Mouse (Mus musculus) lung, embryonic 15.5 days (tissue): Measurements from ENCODE around the gene Snx17. TPM values are rescaled to one million over a fixed set of nuclear protein-coding genes. Genes with fewer than 3 reads are reported as not detected.
"Not testable (repeated sequence)": the region's sequence is repeated elsewhere in the genome, so short reads cannot be mapped to it uniquely, and the experiment has no call there.

Experiments
- ATAC-seq: fragments of 200-750 bp; cut with Nextera tagmentation; 2 replicates; pipeline ENCODE4 v1.8.0; 2017; ENCODE audit warnings: moderate number of reproducible peaks, borderline replicate concordance; ENCODE audit not compliant: low FRiP score, low TSS enrichment; ENCODE audit errors: extremely low read depth
- H3K27ac ChIP-seq: fragments of 300-500 bp; sonication (generic); 2 replicates; pipeline ENCODE4 v1.5.1; 2015; ENCODE audit warnings: moderate library complexity, mild to moderate bottlenecking, inconsistent platforms
- H3K27me3 ChIP-seq: fragments of 300-500 bp; sonication (generic); 2 replicates; pipeline ENCODE4 v1.6.1; 2015; ENCODE audit warnings: inconsistent platforms
- H3K36me3 ChIP-seq: fragments of 300-500 bp; sonication (generic); 2 replicates; pipeline ENCODE4 v1.6.1; 2015; ENCODE audit warnings: inconsistent platforms
- H3K4me1 ChIP-seq: fragments of 300-500 bp; sonication (generic); 2 replicates; pipeline ENCODE4 v1.6.1; 2015; ENCODE audit warnings: inconsistent platforms
- H3K4me2 ChIP-seq: fragments of 300-500 bp; sonication (generic); 2 replicates; pipeline ENCODE4 v1.6.1; 2015; ENCODE audit warnings: inconsistent platforms, mild to moderate bottlenecking, moderate library complexity
- H3K4me3 ChIP-seq: fragments of 300-500 bp; sonication (generic); 2 replicates; pipeline ENCODE4 v1.5.1; 2015; ENCODE audit warnings: mild to moderate bottlenecking, inconsistent platforms
- H3K9ac ChIP-seq: fragments of 300-500 bp; sonication (generic); 2 replicates; pipeline ENCODE4 v1.6.1; 2015; ENCODE audit warnings: inconsistent platforms
- H3K9me3 ChIP-seq: fragments of 300-500 bp; sonication (generic); 2 replicates; pipeline ENCODE4 v1.6.1; 2016; ENCODE audit warnings: inconsistent platforms
- WGBS: fragments of 180-500 bp; shearing (Covaris S2); methylation state at CpG from one replicate; pipeline ENCODE4 v1.1.7; 2015; 5-methylcytosine and 5-hydroxymethylcytosine counted together
- polyA plus RNA-seq: library from polyadenylated mRNA; unstranded; fragments of >200 nt; fragmentation: Nextera tagmentation; extraction: Ambion mirVana; gene quantifications from 2 replicates; pipeline ENCODE4 v1.2.1, GENCODE M21; 2015

Gene Snx17
- polyA plus RNA-seq, 1 experiment from 2014 or later, result 147 TPM

GRCm38 (mm10) chr5:31198616-31199320, 5.7 kb downstream of the Snx17 start:
- H3K27me3 ChIP-seq, result no peaks in the 10 kb centered on the region
- ATAC-seq, result no peak
- no peak overlapping the region for H3K9ac ChIP-seq
- H3K27ac ChIP-seq, result no peak overlapping the region
- no peak overlapping the region for H3K4me3 ChIP-seq
- H3K4me1 ChIP-seq, result peaks cover 33% of the 10 kb centered on the region
- 79% methylated on average over 5 of the region's 5 CpGs for WGBS
- H3K36me3 ChIP-seq, result peaks cover 75% of the 10 kb centered on the region
- H3K4me2 ChIP-seq, result no peak overlapping the region
- H3K9me3 ChIP-seq, result 0 out of 2 replicates have a peak, but pooled peaks cover 3% of the 10 kb centered on the region

GRCm38 (mm10) chr5:31199321-31199892, 6.4 kb downstream of the Snx17 start:
- ATAC-seq, result no peak
- peaks cover 79% of the 10 kb centered on the region for H3K36me3 ChIP-seq
- H3K4me2 ChIP-seq, result no peak overlapping the region
- H3K9ac ChIP-seq, result no peak overlapping the region
- H3K9me3 ChIP-seq, result 0 out of 2 replicates have a peak, but pooled peaks cover 3% of the 10 kb centered on the region
- peaks cover 26% of the 10 kb centered on the region for H3K4me1 ChIP-seq
- H3K27ac ChIP-seq, result no peak overlapping the region
- no peaks in the 10 kb centered on the region for H3K27me3 ChIP-seq
- WGBS, result 90% methylated on average over 19 of the region's 19 CpGs
- H3K4me3 ChIP-seq, result no peak overlapping the region

- Histone ChIP-seq H3K27me3 (no peaks in the 10 kb centered on the region), H3K9me3 (0 out of 2 replicates have a peak, but pooled peaks cover 3% of the 10 kb centered on the region), H3K36me3 (peaks cover 79% of the 10 kb centered on the region), H3K27ac (no peak overlapping the region), H3K4me2 (no peak overlapping the region), H3K4me1 (peaks cover 22% of the 10 kb centered on the region), H3K9ac (no peak overlapping the region), H3K4me3 (no peak overlapping the region)
- no peak for ATAC-seq
- 72% methylated on average over 9 of the region's 9 CpGs for WGBS
Measured at GRCm38 (mm10) chr5:31199893-31200292, 6.9 kb downstream of the Snx17 start.

- no peak overlapping the region; the same call in 1 of the 2 replicates for H3K4me3 ChIP-seq
- no peak overlapping the region for H3K27ac ChIP-seq
- H3K9me3 ChIP-seq, result 0 out of 2 replicates have a peak, but pooled peaks cover 3% of the 10 kb centered on the region
- peaks cover 79% of the 10 kb centered on the region for H3K36me3 ChIP-seq
- no peak overlapping the region for H3K9ac ChIP-seq
- no peaks in the 10 kb centered on the region for H3K27me3 ChIP-seq
- no peak for ATAC-seq
- H3K4me2 ChIP-seq, result peak overlapping the region; percentile 77; the same call in 1 of the 2 replicates
- WGBS, result 90% methylated on average over 27 of the region's 27 CpGs
- peaks cover 22% of the 10 kb centered on the region for H3K4me1 ChIP-seq
Measured at GRCm38 (mm10) chr5:31200327-31200768, 7.3 kb downstream of the Snx17 start.

GRCm38 (mm10) chr5:31201042-31201741, 8.2 kb downstream of the Snx17 start:
- Histone ChIP-seq H3K27me3 (no peaks in the 10 kb centered on the region), H3K4me3 (peak overlapping the region; percentile 80), H3K9me3 (0 out of 2 replicates have a peak, but pooled peaks cover 3% of the 10 kb centered on the region), H3K36me3 (peaks cover 79% of the 10 kb centered on the region), H3K4me1 (peaks cover 22% of the 10 kb centered on the region), H3K9ac (peak overlapping the region; percentile 82), H3K4me2 (peak overlapping the region; percentile 77), H3K27ac (peak overlapping the region; percentile 79)
- WGBS, result 12% methylated on average over 13 of the region's 13 CpGs
- ATAC-seq, result no peak

- peaks cover 22% of the 10 kb centered on the region for H3K4me1 ChIP-seq
- peak within 1 kb of the TSS; percentile 80 for H3K4me3 ChIP-seq
- H3K9ac ChIP-seq, result peak within 1 kb of the TSS; percentile 82
- H3K4me2 ChIP-seq, result peak within 1 kb of the TSS; percentile 77
- peaks cover 76% of the 10 kb centered on the region for H3K36me3 ChIP-seq
- peak within 1 kb of the TSS; percentile 83 for H3K27ac ChIP-seq
- ATAC-seq, result peak; percentile 97
- no peaks in the 10 kb centered on the region for H3K27me3 ChIP-seq
- WGBS, result under 1% methylated on average over 42 of the region's 53 CpGs
- 0 out of 2 replicates have a peak, but pooled peaks cover 3% of the 10 kb centered on the region for H3K9me3 ChIP-seq
Measured at GRCm38 (mm10) chr5:31201742-31202590, 8.9 kb downstream of the Snx17 start, which contains the start of gene Zfp513. Gene Zfp513, minus strand, starts transcription at chr5:31202303.

- Histone ChIP-seq H3K9me3 (0 out of 2 replicates have a peak, but pooled peaks cover 3% of the 10 kb centered on the region), H3K4me3 (peak overlapping the region; percentile 80), H3K36me3 (peaks cover 76% of the 10 kb centered on the region), H3K9ac (0 out of 2 replicates have a peak overlapping the region, but pooled peaks have one; percentile 82), H3K4me1 (peaks cover 22% of the 10 kb centered on the region), H3K27ac (peak overlapping the region; percentile 83), H3K4me2 (peak overlapping the region; percentile 74), H3K27me3 (no peaks in the 10 kb centered on the region)
- 82% methylated on average over 7 of the region's 7 CpGs for WGBS
- no peak for ATAC-seq
Measured at GRCm38 (mm10) chr5:31202933-31203332, 9.9 kb downstream of the Snx17 start.

- peaks cover 22% of the 10 kb centered on the region for H3K4me1 ChIP-seq
- H3K27ac ChIP-seq, result no peak overlapping the region
- no peak for ATAC-seq
- H3K27me3 ChIP-seq, result no peaks in the 10 kb centered on the region
- no peak overlapping the region for H3K4me2 ChIP-seq
- H3K36me3 ChIP-seq, result peaks cover 66% of the 10 kb centered on the region
- 87% methylated on average over 2 of the region's 2 CpGs for WGBS
- H3K9me3 ChIP-seq, result 0 out of 2 replicates have a peak, but pooled peaks cover 3% of the 10 kb centered on the region
- no peak overlapping the region for H3K9ac ChIP-seq
- H3K4me3 ChIP-seq, result no peak overlapping the region
Measured at GRCm38 (mm10) chr5:31203866-31204265, 10.8 kb downstream of the Snx17 start.

GRCm38 (mm10) chr5:31204421-31204820, 11.4 kb downstream of the Snx17 start:
- Histone ChIP-seq H3K9ac (no peak overlapping the region), H3K4me3 (no peak overlapping the region), H3K27ac (no peak overlapping the region), H3K27me3 (no peaks in the 10 kb centered on the region), H3K36me3 (peaks cover 61% of the 10 kb centered on the region), H3K4me1 (peaks cover 22% of the 10 kb centered on the region), H3K4me2 (no peak overlapping the region), H3K9me3 (0 out of 2 replicates have a peak, but pooled peaks cover 3% of the 10 kb centered on the region)
- ATAC-seq, result no peak
- WGBS, result 92% methylated on average over 6 of the region's 6 CpGs

GRCm38 (mm10) chr5:31216554-31216953, 23.5 kb downstream of the Snx17 start:
- H3K27ac ChIP-seq, H3K36me3 ChIP-seq, ATAC-seq, H3K4me3 ChIP-seq, H3K4me2 ChIP-seq, H3K27me3 ChIP-seq, H3K9me3 ChIP-seq, H3K9ac ChIP-seq: not testable (repeated sequence)
- WGBS, result 86% methylated on average over 6 of the region's 6 CpGs
- peaks cover 12% of the 10 kb centered on the region for H3K4me1 ChIP-seq

- H3K4me1 ChIP-seq, result peaks cover 14% of the 10 kb centered on the region
- ATAC-seq, result no peak
- no peaks in the 10 kb centered on the region for H3K27me3 ChIP-seq
- H3K36me3 ChIP-seq, result no peaks in the 10 kb centered on the region
- H3K4me3 ChIP-seq, result 0 out of 2 replicates have a peak overlapping the region, but pooled peaks have one; percentile 3
- WGBS, result 55% methylated on average over 7 of the region's 7 CpGs
- no peaks in the 10 kb centered on the region for H3K9me3 ChIP-seq
- H3K9ac ChIP-seq, result no peak overlapping the region
- peak overlapping the region; percentile 55; the same call in 1 of the 2 replicates for H3K27ac ChIP-seq
- peak overlapping the region; percentile 73; the same call in 1 of the 2 replicates for H3K4me2 ChIP-seq
Measured at GRCm38 (mm10) chr5:31218294-31218693, 25.3 kb downstream of the Snx17 start.
